Mouse (Mus musculus): ENCODE results near the gene Nectin2. TPM values are rescaled to one million over a fixed set of nuclear protein-coding genes. Genes with fewer than 3 reads are reported as not detected.

The Nectin2 gene
- polyA plus RNA-seq (2012; rRNA removed): 167 and 177 TPM in 2 replicates

DNA sequence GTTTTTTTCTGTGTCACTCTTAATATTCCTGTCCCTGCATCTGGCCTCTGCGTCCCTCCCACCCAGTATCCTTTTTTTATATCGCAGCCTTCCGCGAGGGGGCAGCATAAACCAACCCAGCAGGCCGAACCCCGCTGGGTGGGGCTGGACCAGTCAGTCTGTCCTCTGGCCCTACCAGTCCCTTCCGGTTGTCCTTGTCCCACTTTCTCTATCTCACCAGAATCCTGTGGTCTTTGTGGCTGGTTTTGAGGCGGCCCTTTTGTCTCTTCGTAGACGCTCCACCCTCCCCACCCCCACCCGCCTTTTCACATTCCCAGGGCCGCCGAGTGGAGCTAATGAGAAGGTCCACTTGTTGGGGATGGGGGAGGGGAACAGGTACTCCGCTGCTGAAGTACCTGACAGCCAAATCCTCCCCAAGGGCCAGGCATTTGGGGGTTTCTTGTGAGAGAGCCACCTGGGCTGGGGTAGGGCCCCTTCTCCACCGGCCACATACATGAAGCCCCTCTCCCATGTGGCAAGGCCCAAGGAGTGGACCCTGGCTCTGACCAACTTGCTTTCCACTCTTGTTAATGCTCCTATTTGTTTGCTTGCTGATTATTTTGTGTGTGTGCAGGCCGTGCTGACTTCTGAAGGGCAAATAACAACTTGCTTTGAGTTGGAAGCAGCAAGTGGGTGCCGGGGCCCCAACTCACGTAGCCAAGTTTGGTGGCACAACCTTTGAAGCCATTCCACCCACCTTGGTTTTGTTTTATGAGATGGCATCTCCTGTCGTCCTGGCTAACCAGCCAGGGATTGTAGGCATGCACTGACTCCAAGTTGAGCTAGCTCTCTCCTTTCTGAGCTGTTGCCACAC lies at the start of gene Nectin2:
Gene Nectin2 (minus strand): TSS at position 267 of the 853 bp plus-strand sequence.

DNA sequence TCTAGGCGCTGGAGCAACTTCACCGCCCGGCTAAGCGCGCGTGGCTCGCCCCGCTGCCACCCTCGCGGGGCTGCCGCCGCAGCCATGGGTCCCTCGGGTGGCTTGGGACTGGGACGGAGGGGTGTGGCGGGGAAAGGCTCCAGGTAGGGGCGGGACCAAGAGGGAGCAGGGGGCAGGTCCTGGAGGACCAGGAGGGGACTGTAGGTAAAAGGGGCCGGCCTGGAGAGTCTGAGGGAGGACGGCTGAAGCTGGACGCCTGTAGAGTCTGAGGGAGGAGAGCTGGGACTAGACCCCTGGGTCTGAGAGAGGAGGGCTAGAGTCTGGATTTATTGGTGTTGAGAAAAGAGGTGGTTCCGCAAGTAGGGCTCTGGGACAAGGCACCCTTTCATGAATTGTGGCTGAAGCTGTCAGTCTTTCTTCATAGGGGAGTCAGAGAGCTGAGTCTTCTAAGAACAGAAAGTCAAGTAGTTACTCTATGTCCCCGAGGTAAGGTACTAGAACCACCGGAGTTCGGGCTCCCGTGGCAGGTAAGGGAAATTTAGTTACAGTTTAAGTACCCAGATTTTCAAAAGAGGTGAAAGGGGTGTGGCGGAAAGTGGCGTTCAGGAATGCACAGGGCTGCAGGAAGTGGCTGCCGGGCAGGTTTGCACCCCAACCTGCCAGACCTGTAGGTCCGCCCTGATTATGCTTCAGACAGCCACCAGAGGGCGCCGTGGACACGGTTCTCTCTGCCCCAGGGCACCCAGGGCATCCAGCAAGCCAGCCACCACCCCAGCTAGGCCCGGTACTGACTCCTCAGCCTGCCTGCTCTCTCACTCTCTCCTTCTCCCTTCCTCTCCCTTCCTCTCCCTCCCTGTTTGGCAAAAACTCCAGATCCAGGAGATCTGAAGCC lies 46.7 kb upstream of the Nectin2 start, which contains the start of gene Cblc:
Gene Cblc (minus strand): TSS at position 113 of the 892 bp plus-strand sequence.

DNA sequence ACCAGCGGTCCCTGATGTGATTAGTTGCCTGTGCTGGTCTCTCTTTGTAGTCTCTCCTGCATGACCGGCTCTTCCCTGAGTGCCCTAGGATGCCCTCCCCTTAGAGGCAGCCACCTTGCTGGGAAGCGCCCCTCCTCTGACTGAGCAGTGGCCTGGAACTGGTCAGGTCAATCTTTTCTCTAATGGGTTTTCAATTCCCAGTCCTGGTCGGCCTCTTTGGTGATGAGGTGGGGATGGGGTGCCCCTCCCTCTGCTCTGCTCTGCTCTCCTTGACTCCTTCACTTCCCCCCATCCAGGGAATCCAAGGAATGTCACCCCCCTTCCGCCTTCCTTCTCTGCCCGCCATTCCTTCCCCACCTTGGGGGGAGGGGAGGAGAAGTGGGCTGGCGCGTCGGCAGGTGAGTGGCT lies 20.7 kb upstream of the Nectin2 start, which contains the start of gene Bcam:
Gene Bcam (minus strand): TSS at position 33 of the 408 bp plus-strand sequence.

DNA sequence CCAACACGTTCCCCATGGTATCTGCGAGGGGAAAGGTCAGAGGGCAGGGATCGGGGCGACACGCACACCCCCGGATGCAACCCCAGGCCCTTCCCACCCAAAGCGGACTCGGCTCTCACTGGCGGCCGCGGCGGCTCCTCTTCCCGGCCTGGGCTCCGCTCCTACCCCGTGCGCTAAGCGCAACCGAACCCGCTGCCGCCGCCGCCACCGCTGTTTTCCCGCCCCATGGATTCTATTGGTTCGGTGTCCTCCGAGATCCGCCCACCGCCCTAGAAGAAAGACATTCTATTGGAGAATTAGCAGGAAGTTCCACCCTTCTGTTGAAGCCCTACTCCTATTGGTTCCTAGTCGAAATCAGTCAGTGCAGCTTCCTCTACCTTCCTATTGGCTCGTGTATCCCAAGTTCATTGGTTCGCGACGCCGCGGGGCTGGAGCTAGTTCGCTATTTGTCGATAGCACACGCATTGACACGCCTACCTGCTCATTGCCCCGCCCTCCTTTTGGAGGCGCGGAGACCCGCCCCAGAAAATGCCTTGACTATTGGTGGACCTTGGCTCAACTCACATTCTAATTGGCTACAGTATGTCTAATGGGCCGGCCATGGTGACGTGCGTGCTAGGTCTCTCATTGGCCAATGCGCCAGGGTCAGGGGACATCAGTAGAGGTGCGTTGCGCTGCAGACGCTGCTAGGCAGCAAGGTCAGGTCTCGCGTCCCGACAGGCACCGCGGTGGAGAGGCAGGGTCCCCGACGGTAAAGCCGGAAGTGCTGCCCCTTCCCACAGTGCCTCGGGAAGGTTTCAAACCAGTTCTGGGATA lies 34.8 kb downstream of the Nectin2 start, which contains the start of gene Tomm40:
Gene Tomm40 (minus strand): TSS at position 200 of the 816 bp plus-strand sequence.

DNA sequence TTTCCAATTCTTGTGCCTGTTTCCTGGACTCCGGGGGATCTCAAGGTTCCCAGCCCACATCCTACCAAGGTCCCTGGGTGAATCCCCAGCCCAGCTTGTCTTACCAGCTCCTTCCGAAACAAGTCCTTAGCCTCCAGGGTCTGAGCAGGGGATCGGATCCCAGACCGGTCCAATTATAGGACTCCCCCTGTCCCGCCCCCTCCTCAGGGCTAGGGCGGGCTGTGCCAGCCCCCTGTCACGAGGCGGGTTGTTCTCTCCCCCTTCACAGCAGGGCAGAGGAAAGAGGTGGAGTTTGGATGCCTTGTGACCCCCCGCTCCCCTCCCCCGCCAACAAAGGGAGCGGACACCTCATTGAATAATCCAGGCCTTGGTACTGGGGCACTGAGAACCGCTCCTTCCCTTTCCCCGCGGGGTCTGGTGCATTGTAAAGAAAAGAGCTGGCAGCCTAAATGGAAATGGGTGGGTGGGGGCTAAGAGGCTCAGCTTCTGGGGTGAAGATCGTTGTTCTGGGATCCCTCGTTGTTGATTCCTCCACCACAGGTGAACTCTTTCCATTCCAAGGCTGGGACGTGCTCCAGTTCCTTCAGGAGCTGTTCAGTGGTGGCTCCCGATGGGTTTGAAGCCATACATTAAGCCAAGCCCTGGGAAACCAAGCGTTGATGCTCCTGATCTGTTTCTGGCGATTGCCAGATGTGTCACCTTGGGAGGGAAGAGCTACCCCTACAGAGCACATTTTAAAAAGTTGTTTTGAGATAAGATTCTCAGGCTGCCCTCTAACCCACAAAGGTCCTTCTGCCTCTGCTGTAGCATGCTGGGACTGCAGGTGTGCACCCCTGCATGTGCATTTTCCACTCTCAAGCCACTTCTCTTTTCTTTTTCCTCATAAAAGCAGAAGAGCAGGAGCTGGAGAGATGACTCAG lies 51.1 kb downstream of the Nectin2 start, which contains the start of gene Apoe:
Gene Apoe (minus strand): TSS at position 282 of the 920 bp plus-strand sequence.

DNA sequence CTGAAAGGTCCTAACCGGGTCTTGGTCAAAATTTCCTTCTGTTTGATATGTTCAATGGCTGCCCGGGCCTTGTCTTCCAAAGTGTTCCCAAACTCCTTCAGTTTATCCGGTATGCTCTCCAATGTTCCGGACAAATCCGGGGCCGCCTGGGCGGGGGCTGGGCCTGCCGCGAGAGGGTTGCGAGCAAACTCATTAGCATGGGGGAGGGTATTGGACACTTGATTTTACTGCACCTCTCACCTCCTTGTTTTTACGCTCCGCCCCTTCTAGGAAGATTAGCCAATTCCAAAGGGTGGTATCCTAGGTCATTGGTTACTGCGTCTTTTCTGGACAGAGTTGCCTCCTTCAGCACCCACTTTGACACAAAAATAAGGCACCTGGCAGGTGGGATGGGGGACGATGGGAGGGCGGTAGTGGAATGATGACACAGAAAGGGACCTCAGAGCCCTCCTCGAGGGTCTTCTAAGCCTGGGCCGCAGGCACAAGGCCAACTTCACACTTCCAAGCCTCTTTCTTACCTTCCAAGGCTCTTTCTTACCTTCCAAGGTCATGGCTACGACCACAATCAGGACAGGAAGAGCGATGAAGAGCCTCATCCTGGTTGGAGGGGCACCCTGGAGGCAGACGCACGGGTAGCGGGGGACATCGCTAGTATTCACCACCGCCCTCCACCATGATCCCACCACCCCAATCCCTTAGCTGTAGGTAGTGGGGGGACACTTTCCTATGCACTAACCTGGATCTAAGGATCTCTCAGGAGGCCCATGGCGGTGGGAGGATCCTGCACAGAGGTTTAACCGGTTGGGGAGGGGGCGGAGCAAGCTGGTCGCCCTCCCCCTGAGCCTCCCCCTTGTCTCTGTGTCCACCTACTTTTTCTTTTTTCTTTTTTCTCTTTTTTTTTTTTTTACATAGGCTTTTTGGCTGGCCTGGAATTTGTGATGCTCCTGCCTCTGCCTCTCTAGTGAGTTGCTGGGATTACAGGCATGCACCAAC lies 58.1 kb downstream of the Nectin2 start, which contains the start of gene Apoc1:
Gene Apoc1 (minus strand): TSS at position 788 of the 993 bp plus-strand sequence.

DNA sequence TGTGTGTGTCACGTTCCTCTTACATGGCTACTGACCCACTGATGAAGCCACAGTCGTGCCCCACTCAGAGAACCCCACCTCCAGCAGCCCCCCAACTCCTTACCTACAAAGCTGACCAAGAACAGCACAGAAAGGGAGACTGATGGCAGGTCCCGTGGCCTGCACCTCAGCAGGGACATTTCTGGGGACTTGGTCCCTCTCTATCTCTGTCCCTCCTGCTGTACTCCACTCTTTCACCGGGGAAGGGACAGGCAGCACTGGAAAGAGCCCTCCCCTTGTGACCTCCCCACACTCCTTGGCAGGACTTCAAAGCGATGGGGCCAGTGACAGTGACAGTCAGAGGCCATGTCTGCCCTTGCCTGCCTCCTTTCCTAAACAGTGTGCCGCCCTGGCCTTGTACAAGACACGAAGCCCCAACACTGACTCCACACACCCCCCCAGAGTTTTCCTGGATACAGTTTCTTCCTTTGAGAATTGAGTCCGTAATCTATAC lies 69.0 kb downstream of the Nectin2 start, which contains the start of the genes Gm44805 and Apoc4:
Gene Gm44805 (minus strand): TSS at position 222 of the 493 bp plus-strand sequence.
Gene Apoc4 (minus strand): TSS at position 278 of the 493 bp plus-strand sequence.

DNA sequence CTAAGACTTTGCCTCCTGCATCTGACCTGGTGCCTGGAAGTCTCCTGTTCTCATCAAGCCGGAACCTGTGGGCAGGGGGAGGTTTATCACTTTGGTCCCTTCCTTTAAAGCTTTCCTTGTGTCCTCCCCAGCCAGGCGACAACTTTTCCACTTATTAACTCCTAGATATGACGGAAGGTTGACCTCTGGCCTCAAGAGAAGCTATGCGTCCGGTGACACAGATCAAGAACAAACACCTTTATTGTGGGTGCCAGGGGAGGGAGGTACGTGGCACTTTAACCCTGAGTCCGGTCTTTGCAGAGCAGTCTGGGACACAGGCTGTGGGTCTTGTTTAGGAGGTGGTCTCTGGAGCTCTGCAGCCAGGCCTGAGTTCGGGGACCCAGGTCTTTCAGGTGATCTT lies 72.4 kb downstream of the Nectin2 start, which contains the start of gene Apoc2:
Gene Apoc2 (minus strand): TSS at position 70 of the 400 bp plus-strand sequence.

Other genes starting within 250 kb of the Nectin2 start
- 19.5 and 30.0 TPM in 2 replicates for gene Bloc1s3, start 242.1 kb downstream of the Nectin2 start, polyA plus RNA-seq (2012; rRNA removed)
- 218 and 235 TPM in 2 replicates for gene Trappc6a, start 242.1 kb downstream of the Nectin2 start, polyA plus RNA-seq (2012; rRNA removed)
- 2.2 and 2.3 TPM in 2 replicates for gene Nkpd1, start 232.6 kb downstream of the Nectin2 start, polyA plus RNA-seq (2012; rRNA removed)
- gene Ppp1r37, start 187.4 kb downstream of the Nectin2 start, polyA plus RNA-seq (2012; rRNA removed): 191 and 212 TPM in 2 replicates
- 2.8 and 2.9 TPM in 2 replicates for gene Zfp296, start 173.2 kb downstream of the Nectin2 start, polyA plus RNA-seq (2012; rRNA removed)
- gene Gemin7, start 172.9 kb downstream of the Nectin2 start, polyA plus RNA-seq (2012; rRNA removed): 109 and 138 TPM in 2 replicates
- gene Clasrp, start 146.0 kb downstream of the Nectin2 start, polyA plus RNA-seq (2012; rRNA removed): 149 and 153 TPM in 2 replicates
- gene Relb, start 121.0 kb downstream of the Nectin2 start, polyA plus RNA-seq (2012; rRNA removed): 78.7 and 93.0 TPM in 2 replicates
- 143 and 159 TPM in 2 replicates for gene Clptm1, start 85.5 kb downstream of the Nectin2 start, polyA plus RNA-seq (2012; rRNA removed)
- 35.5 and 39.0 TPM in 2 replicates for gene Apoc2, start 72.5 kb downstream of the Nectin2 start, polyA plus RNA-seq (2012; rRNA removed)
- not detected in 2 replicates for gene Gm44805, start 69.1 kb downstream of the Nectin2 start, polyA plus RNA-seq (2012; rRNA removed)
- gene Apoc4, start 69.0 kb downstream of the Nectin2 start, polyA plus RNA-seq (2012; rRNA removed): 0.49 and 1.3 TPM in 2 replicates
- 0.65 and 1.6 TPM in 2 replicates for gene Apoc1, start 57.8 kb downstream of the Nectin2 start, polyA plus RNA-seq (2012; rRNA removed)
- 734 and 810 TPM in 2 replicates for gene Apoe, start 51.3 kb downstream of the Nectin2 start, polyA plus RNA-seq (2012; rRNA removed)
- 106 and 114 TPM in 2 replicates for gene Tomm40, start 35.0 kb downstream of the Nectin2 start, polyA plus RNA-seq (2012; rRNA removed)
- gene Bcam, start 20.5 kb upstream of the Nectin2 start, polyA plus RNA-seq (2012; rRNA removed): 56.6 and 61.3 TPM in 2 replicates
- 140 and 141 TPM in 2 replicates for gene Cblc, start 46.3 kb upstream of the Nectin2 start, polyA plus RNA-seq (2012; rRNA removed)
- 183 and 189 TPM in 2 replicates for gene Bcl3, start 72.3 kb upstream of the Nectin2 start, polyA plus RNA-seq (2012; rRNA removed)
- gene Gm19345, start 101.5 kb upstream of the Nectin2 start, polyA plus RNA-seq (2012; rRNA removed): 0.23 and 0.93 TPM in 2 replicates
- gene Ceacam16, start 110.8 kb upstream of the Nectin2 start, polyA plus RNA-seq (2012; rRNA removed): 0.28 and 0.88 TPM in 2 replicates
- not detected in 2 replicates for gene Ceacam19, start 137.5 kb upstream of the Nectin2 start, polyA plus RNA-seq (2012; rRNA removed)
- 10.9 and 14.4 TPM in 2 replicates for gene Pvr, start 170.7 kb upstream of the Nectin2 start, polyA plus RNA-seq (2012; rRNA removed)
- 42.4 and 60.3 TPM in 2 replicates for gene Igsf23, start 200.3 kb upstream of the Nectin2 start, polyA plus RNA-seq (2012; rRNA removed)
- gene Ceacam20, start 214.9 kb upstream of the Nectin2 start, polyA plus RNA-seq (2012; rRNA removed): 97.5 and 113 TPM in 2 replicates
- 3.1 and 4.7 TPM in 2 replicates for gene Nlrp9b, start 241.0 kb upstream of the Nectin2 start, polyA plus RNA-seq (2012; rRNA removed)

Measured in colon, adult 2 months (tissue).